In the genomic region with DNA sequence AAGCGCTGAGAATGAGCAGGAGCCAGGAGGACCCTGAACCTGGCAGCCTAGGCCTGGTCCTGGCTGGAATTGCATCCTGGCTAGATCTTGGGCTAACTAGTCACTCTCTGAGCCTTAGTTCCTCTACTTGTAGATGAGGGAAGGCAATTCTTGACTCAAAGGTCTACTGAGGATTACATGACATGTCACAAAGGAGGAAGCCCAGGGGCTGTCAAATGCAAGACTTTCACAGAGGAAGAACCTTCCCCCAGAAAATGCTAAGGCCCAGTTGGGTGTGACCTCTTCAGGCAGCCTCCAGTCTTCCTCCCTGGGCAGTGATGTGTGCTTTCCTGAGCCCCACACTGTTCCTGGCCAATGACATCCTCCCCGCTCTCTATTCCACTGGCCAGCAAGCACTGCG, we compare ENCODE assay signal across 20 mouse cellular contexts. TPM values are rescaled to one million over a fixed set of nuclear protein-coding genes. Genes with fewer than 3 reads are reported as not detected.
DNase-seq lines count a peak whose midpoint lies in the region; ATAC-seq and TF ChIP-seq lines count a peak whose summit lies in the region.
"Had no signal": no experiment of that assay in that cellular context is flagged by ENCODE, and none has a peak within 500 bp of the region (broad histone marks: within the 10 kb centered on the region; RNA-seq: fewer than 3 reads in every experiment).

No protein-coding gene starts in this region.

- no peak for TF ChIP-seq CTCF in left cerebral cortex, adult 2 months (IDR thresholded peaks at IDR 0.05)
- no peak for TF ChIP-seq CTCF in midbrain, postnatal 0 days (IDR thresholded peaks at IDR 0.05)
- TF ChIP-seq CTCF in intestine, postnatal 0 days (IDR thresholded peaks at IDR 0.05; ENCODE audit: low read depth): no peak

- peaks cover 7% of the 10 kb centered on the region; the same call in 1 of the 2 replicates for H3K4me1 ChIP-seq in midbrain, embryonic 11.5 days (ENCODE audit: control insufficient read depth, insufficient read depth, low read length)
- H3K4me1 ChIP-seq in midbrain, postnatal 0 days (ENCODE audit: insufficient read depth, low read length): no peaks in the 10 kb centered on the region
- H3K4me1 ChIP-seq in liver, embryonic 16.5 days (ENCODE audit: control insufficient read depth, low read depth, low read length): no peaks in the 10 kb centered on the region
- no peaks in the 10 kb centered on the region for H3K4me1 ChIP-seq in intestine, postnatal 0 days (replicated peaks; ENCODE audit: control insufficient read depth, insufficient read depth, low read length)
- H3K4me1 ChIP-seq: heart, embryonic 13.5 days had no signal

- H3K27ac ChIP-seq in left cerebral cortex, adult 2 months: peak overlapping the region; percentile 82
- H3K27ac ChIP-seq in midbrain, embryonic 11.5 days (ENCODE audit: low read depth, low read length): no peak overlapping the region
- no peak overlapping the region for H3K27ac ChIP-seq in midbrain, postnatal 0 days (ENCODE audit: low read depth, low read length)
- H3K27ac ChIP-seq in liver, embryonic 16.5 days (ENCODE audit: low read length): peak overlapping the region; percentile 55; the same call in 1 of the 2 replicates
- H3K27ac ChIP-seq in intestine, postnatal 0 days (ENCODE audit: low read depth, low read length): no peak overlapping the region
- H3K27ac ChIP-seq: gastrocnemius, adult 2 months; heart, embryonic 13.5 days; hindbrain, embryonic 13.5 days; limb, embryonic 12.5 days had no signal

- no peak for ATAC-seq in midbrain, embryonic 11.5 days (ENCODE audit: low FRiP score)
- ATAC-seq in midbrain, postnatal 0 days (ENCODE audit: low FRiP score): no peak
- ATAC-seq in liver, embryonic 16.5 days (ENCODE audit: low read depth): peak; percentile 20; the same call in 1 of the 2 replicates
- ATAC-seq in monocyte, adult 5-6 weeks (replicated peaks; ENCODE audit: insufficient number of reproducible peaks, low FRiP score, low TSS enrichment, poor library complexity, severe bottlenecking): peak; percentile 63
- ATAC-seq in intestine, postnatal 0 days: no peak
- ATAC-seq: inflammation-experienced regulatory T-cells, adult 6 months had no signal

- no peaks in the 10 kb centered on the region for H3K9me3 ChIP-seq in midbrain, embryonic 11.5 days (ENCODE audit: control insufficient read depth, low read length)
- no peaks in the 10 kb centered on the region for H3K9me3 ChIP-seq in midbrain, postnatal 0 days (ENCODE audit: low read length)
- H3K9me3 ChIP-seq in liver, embryonic 16.5 days (replicated peaks; ENCODE audit: control insufficient read depth, low read length): no peaks in the 10 kb centered on the region
- no peaks in the 10 kb centered on the region for H3K9me3 ChIP-seq in intestine, postnatal 0 days (ENCODE audit: control insufficient read depth)
- H3K9me3 ChIP-seq: heart, embryonic 13.5 days; hindbrain, embryonic 13.5 days; limb, embryonic 12.5 days had no signal

- no peak for DNase-seq in left cerebral cortex, adult 2 months (ENCODE audit: extremely low spot score in 1 of 2, low spot score in 2 of 2)
- no peak for DNase-seq in left cerebral cortex, postnatal 36 days (ENCODE audit: low spot score in 2 of 2)
- DNase-seq in midbrain, embryonic 11.5 days (ENCODE audit: low spot score, missing footprints): peak; percentile 62
- no peak for DNase-seq in midbrain, postnatal 0 days (ENCODE audit: low spot score)
- no peak for DNase-seq in thymus, postnatal 0 days (ENCODE audit: low spot score)
- DNase-seq: adrenal gland, postnatal 10 days; cerebellum, adult 11 months; cerebellum, postnatal 10 days; gastrocnemius, adult 2 months; kidney, adult 9 months; kidney, postnatal 25 days; layer of hippocampus, adult 9-11 months; lung, adult 2 months had no signal

- intact Hi-C loops in left cerebral cortex, adult 2 months (cut with DNase I): no loop called here
- intact Hi-C loops in left cerebral cortex, postnatal 36 days (cut with DNase I): loop anchor here (10.0 kb wide), 1 partner anchor 128 kb away; no protein-coding TSS in a partner anchor

- H3K27me3 ChIP-seq in midbrain, embryonic 11.5 days (ENCODE audit: control insufficient read depth, insufficient read depth, low read length): no peaks in the 10 kb centered on the region
- H3K27me3 ChIP-seq in midbrain, postnatal 0 days (ENCODE audit: insufficient read depth, low read length): no peaks in the 10 kb centered on the region
- no peaks in the 10 kb centered on the region for H3K27me3 ChIP-seq in liver, embryonic 16.5 days (ENCODE audit: control insufficient read depth, insufficient read depth, low read depth, low read length)
- H3K27me3 ChIP-seq in intestine, postnatal 0 days (replicated peaks; ENCODE audit: control insufficient read depth, insufficient read depth, low read length): no peaks in the 10 kb centered on the region
- H3K27me3 ChIP-seq: heart, embryonic 13.5 days; hindbrain, embryonic 13.5 days; limb, embryonic 12.5 days had no signal

- no peak overlapping the region for H3K4me2 ChIP-seq in midbrain, embryonic 11.5 days
- H3K4me2 ChIP-seq in midbrain, postnatal 0 days (ENCODE audit: low read depth, low read length, poor library complexity, severe bottlenecking): no peak overlapping the region
- no peak overlapping the region for H3K4me2 ChIP-seq in liver, embryonic 16.5 days (ENCODE audit: low read depth, low read length)
- no peak overlapping the region for H3K4me2 ChIP-seq in intestine, postnatal 0 days (replicated peaks; ENCODE audit: low read depth)
- H3K4me2 ChIP-seq: heart, embryonic 13.5 days; hindbrain, embryonic 13.5 days; limb, embryonic 12.5 days had no signal

- H3K36me3 ChIP-seq in midbrain, embryonic 11.5 days (ENCODE audit: control insufficient read depth, insufficient read depth, low read length): no peaks in the 10 kb centered on the region
- peaks cover 13% of the 10 kb centered on the region for H3K36me3 ChIP-seq in midbrain, postnatal 0 days (ENCODE audit: insufficient read depth, low read length)
- no peaks in the 10 kb centered on the region for H3K36me3 ChIP-seq in liver, embryonic 16.5 days (ENCODE audit: control insufficient read depth, insufficient read depth)
- H3K36me3 ChIP-seq in intestine, postnatal 0 days (ENCODE audit: control insufficient read depth, insufficient read depth): peaks cover 11% of the 10 kb centered on the region

- 95% methylated on average over 3 of the region's 3 CpGs for WGBS in midbrain, embryonic 11.5 days
- 89% methylated on average over 3 of the region's 3 CpGs for WGBS in midbrain, postnatal 0 days
- 58% methylated on average over 3 of the region's 3 CpGs for WGBS in liver, embryonic 16.5 days (ENCODE audit: insufficient replicate concordance)
- WGBS in intestine, postnatal 0 days: 92% methylated on average over 3 of the region's 3 CpGs

- H3K9ac ChIP-seq in midbrain, embryonic 11.5 days (ENCODE audit: low read length): no peak overlapping the region
- no peak overlapping the region for H3K9ac ChIP-seq in midbrain, postnatal 0 days (replicated peaks; ENCODE audit: low read length, poor library complexity, severe bottlenecking)
- no peak overlapping the region for H3K9ac ChIP-seq in liver, embryonic 16.5 days (ENCODE audit: low read depth, low read length)
- no peak overlapping the region for H3K9ac ChIP-seq in intestine, postnatal 0 days (ENCODE audit: low read depth, low read length)
- H3K9ac ChIP-seq: heart, embryonic 13.5 days; hindbrain, embryonic 13.5 days; limb, embryonic 12.5 days had no signal

- no peak overlapping the region for H3K4me3 ChIP-seq in left cerebral cortex, adult 2 months
- no peak overlapping the region for H3K4me3 ChIP-seq in midbrain, embryonic 11.5 days (ENCODE audit: low read depth, low read length)
- no peak overlapping the region for H3K4me3 ChIP-seq in midbrain, postnatal 0 days (ENCODE audit: low read depth, low read length)
- no peak overlapping the region for H3K4me3 ChIP-seq in liver, embryonic 16.5 days (ENCODE audit: low read depth, low read length)
- no peak overlapping the region for H3K4me3 ChIP-seq in intestine, postnatal 0 days (ENCODE audit: low read depth, low read length)
- H3K4me3 ChIP-seq: gastrocnemius, adult 2 months; heart, embryonic 13.5 days; hindbrain, embryonic 13.5 days; limb, embryonic 12.5 days had no signal

RNA-seq across cellular contexts. Expression of gene Sun2, which starts 14.8 kb away (rescaled TPM):
- total RNA-seq in left cerebral cortex, adult 2 months (2021): 10 to 100 TPM; 43.9 to 46.5 TPM
- 10 to 100 TPM; 43.2 to 47.5 TPM for total RNA-seq in left cerebral cortex, postnatal 36 days (2021)
- polyA plus RNA-seq in midbrain, embryonic 11.5 days (2014; fragmentation: Nextera tagmentation; extraction: Ambion mirVana): 3.0 and 4.2 TPM in 2 replicates
- total RNA-seq in midbrain, postnatal 0 days (2014; rRNA removed): 32.3 and 33.7 TPM in 2 replicates
- 2.8 and 3.1 TPM in 2 replicates for polyA plus RNA-seq in midbrain, postnatal 0 days (2015; fragmentation: Nextera tagmentation; extraction: Ambion mirVana)
- polyA plus RNA-seq in liver, embryonic 16.5 days (2015; fragmentation: Nextera tagmentation; extraction: Ambion mirVana): 3.0 and 3.1 TPM in 2 replicates
- total RNA-seq in monocyte, adult 5-6 weeks (2017): 138 to 194 TPM (median 160 TPM) in 3 replicates
- polyA plus RNA-seq in intestine, postnatal 0 days (2015; fragmentation: Nextera tagmentation; extraction: Ambion mirVana): 1.1 and 1.2 TPM in 2 replicates
- 12.4 and 18.4 TPM in 2 replicates for polyA plus RNA-seq in thymus, postnatal 0 days (2015; fragmentation: Nextera tagmentation; extraction: Ambion mirVana)

RNA-seq across cellular contexts. Expression of gene Dnal4, which starts 20.5 kb away (rescaled TPM):
- 10 to 100 TPM; 53.2 to 54.1 TPM for total RNA-seq in left cerebral cortex, adult 2 months (2021)
- 10 to 100 TPM; 50.7 to 51.3 TPM for total RNA-seq in left cerebral cortex, postnatal 36 days (2021)
- 62.9 and 72.1 TPM in 2 replicates for polyA plus RNA-seq in midbrain, embryonic 11.5 days (2014; fragmentation: Nextera tagmentation; extraction: Ambion mirVana)
- total RNA-seq in midbrain, postnatal 0 days (2014; rRNA removed): 40.8 and 44.0 TPM in 2 replicates
- polyA plus RNA-seq in midbrain, postnatal 0 days (2015; fragmentation: Nextera tagmentation; extraction: Ambion mirVana): 55.9 and 59.7 TPM in 2 replicates
- 7.2 and 8.3 TPM in 2 replicates for polyA plus RNA-seq in liver, embryonic 16.5 days (2015; fragmentation: Nextera tagmentation; extraction: Ambion mirVana)
- total RNA-seq in monocyte, adult 5-6 weeks (2017): 8.3 to 15.0 TPM (median 9.1 TPM) in 3 replicates
- polyA plus RNA-seq in intestine, postnatal 0 days (2015; fragmentation: Nextera tagmentation; extraction: Ambion mirVana): 19.5 and 20.1 TPM in 2 replicates
- polyA plus RNA-seq in thymus, postnatal 0 days (2015; fragmentation: Nextera tagmentation; extraction: Ambion mirVana): 39.6 and 42.7 TPM in 2 replicates

RNA-seq across cellular contexts. Expression of gene Nptxr, which starts 47.4 kb away (rescaled TPM):
- 100 to 1,000 TPM; 800 to 813 TPM for total RNA-seq in left cerebral cortex, adult 2 months (2021)
- 100 to 1,000 TPM; 800 to 830 TPM for total RNA-seq in left cerebral cortex, postnatal 36 days (2021)
- 1.3 and 2.1 TPM in 2 replicates for polyA plus RNA-seq in midbrain, embryonic 11.5 days (2014; fragmentation: Nextera tagmentation; extraction: Ambion mirVana)
- 254 and 288 TPM in 2 replicates for total RNA-seq in midbrain, postnatal 0 days (2014; rRNA removed)
- 84.2 and 97.8 TPM in 2 replicates for polyA plus RNA-seq in midbrain, postnatal 0 days (2015; fragmentation: Nextera tagmentation; extraction: Ambion mirVana)
- polyA plus RNA-seq in liver, embryonic 16.5 days (2015; fragmentation: Nextera tagmentation; extraction: Ambion mirVana): 0.07 and 0.14 TPM in 2 replicates
- total RNA-seq in monocyte, adult 5-6 weeks (2017): 0.10 TPM in 1 of 3 replicates, not detected in the others
- polyA plus RNA-seq in intestine, postnatal 0 days (2015; fragmentation: Nextera tagmentation; extraction: Ambion mirVana): 1.2 and 1.6 TPM in 2 replicates
- 2.0 and 2.3 TPM in 2 replicates for polyA plus RNA-seq in thymus, postnatal 0 days (2015; fragmentation: Nextera tagmentation; extraction: Ambion mirVana)

Comparison
In these comparisons a context has a peak if more than half of its experiments do, and no peak if none do; other contexts are left out.
1. RNA of gene Nptxr, which starts 47.4 kb away (polyA plus RNA-seq): 84.2 to 97.8 TPM in midbrain, postnatal 0 days; 2.0 to 2.3 TPM in thymus, postnatal 0 days, 1.3 to 2.1 TPM in midbrain, embryonic 11.5 days, 1.2 to 1.6 TPM in intestine, postnatal 0 days and 0.07 to 0.14 TPM in liver, embryonic 16.5 days; every median in the first group is over 10 times any median in the second.
2. H3K27ac ChIP-seq: peak in left cerebral cortex, adult 2 months (single experiment) and liver, embryonic 16.5 days (single experiment); none in midbrain, embryonic 11.5 days (single experiment), midbrain, postnatal 0 days (single experiment) and intestine, postnatal 0 days (single experiment).
3. ATAC-seq: peak in liver, embryonic 16.5 days (single experiment) and monocyte, adult 5-6 weeks (single experiment); none in midbrain, embryonic 11.5 days (single experiment), midbrain, postnatal 0 days (single experiment) and intestine, postnatal 0 days (single experiment).